Mouse (Mus musculus) midbrain, embryonic 15.5 days (tissue): Measurements from ENCODE around the gene Gm42906. TPM values are rescaled to one million over a fixed set of nuclear protein-coding genes. Genes with fewer than 3 reads are reported as not detected.

Experiments
- ATAC-seq: fragments of 200-750 bp; cut with Nextera tagmentation; replicated peaks from 2 replicates; pipeline ENCODE4 v1.8.0; 2017; ENCODE audit warnings: moderate TSS enrichment
- H3K27ac ChIP-seq: fragments of 300-500 bp; sonication (generic); 2 replicates; pipeline ENCODE4 v1.5.1; 2015; ENCODE audit warnings: mild to moderate bottlenecking, inconsistent platforms
- H3K27me3 ChIP-seq: fragments of 300-500 bp; sonication (generic); replicated peaks from 2 replicates; pipeline ENCODE4 v1.6.1; 2015; ENCODE audit warnings: inconsistent platforms
- H3K36me3 ChIP-seq: fragments of 300-500 bp; sonication (generic); replicated peaks from 2 replicates; pipeline ENCODE4 v1.6.1; 2015; ENCODE audit warnings: inconsistent platforms
- H3K4me1 ChIP-seq: fragments of 300-500 bp; sonication (generic); 2 replicates; pipeline ENCODE4 v1.6.1; 2015; ENCODE audit warnings: inconsistent platforms
- H3K4me2 ChIP-seq: fragments of 300-500 bp; sonication (generic); 2 replicates; pipeline ENCODE4 v1.6.1; 2015; ENCODE audit warnings: inconsistent platforms, mild to moderate bottlenecking, moderate library complexity
- H3K4me3 ChIP-seq: fragments of 300-500 bp; sonication (generic); 2 replicates; pipeline ENCODE4 v1.5.1; 2015; ENCODE audit warnings: mild to moderate bottlenecking, inconsistent platforms
- H3K9ac ChIP-seq: fragments of 300-500 bp; sonication (generic); 2 replicates; pipeline ENCODE4 v1.6.1; 2015; ENCODE audit warnings: mild to moderate bottlenecking, inconsistent platforms
- H3K9me3 ChIP-seq: fragments of 300-500 bp; sonication (generic); 2 replicates; pipeline ENCODE4 v1.6.1; 2016; ENCODE audit warnings: inconsistent platforms
- WGBS: fragments of 180-500 bp; shearing (Covaris S2); methylation state at CpG from one replicate; pipeline ENCODE4 v1.1.7; 2015; ENCODE audit warnings: mixed read lengths; 5-methylcytosine and 5-hydroxymethylcytosine counted together
- polyA plus RNA-seq: library from polyadenylated mRNA; unstranded; fragments of >200 nt; fragmentation: Nextera tagmentation; extraction: Ambion mirVana; gene quantifications from 2 replicates; pipeline ENCODE4 v1.2.1, GENCODE M21; 2015

Gm42906 gene
- polyA plus RNA-seq, 1 experiment from 2014 or later = not detected

- no peak overlapping the region for H3K9ac ChIP-seq
- H3K4me2 ChIP-seq = no peak overlapping the region
- H3K9me3 ChIP-seq = no peaks in the 10 kb centered on the region
- no peak overlapping the region for H3K4me3 ChIP-seq
- H3K36me3 ChIP-seq = no peaks in the 10 kb centered on the region
- WGBS = 89% methylated on average over 5 of the region's 5 CpGs
- ATAC-seq = no peak
- no peaks in the 10 kb centered on the region for H3K27me3 ChIP-seq
- H3K4me1 ChIP-seq = no peaks in the 10 kb centered on the region
- H3K27ac ChIP-seq = no peak overlapping the region
Observed at GRCm38 (mm10) chr5:151245571-151245970, 182.4 kb downstream of the Gm42906 start.

- H3K4me1 ChIP-seq = 0 out of 2 replicates have a peak, but pooled peaks cover under 1% of the 10 kb centered on the region
- no peak for ATAC-seq
Observed at GRCm38 (mm10) chr5:151238730-151239129, 189.2 kb downstream of the Gm42906 start.

GRCm38 (mm10) chr5:151236411-151236810 is 191.6 kb downstream of the Gm42906 start:
- Histone ChIP-seq H3K9me3 (no peaks in the 10 kb centered on the region), H3K4me3 (no peak overlapping the region), H3K36me3 (no peaks in the 10 kb centered on the region), H3K4me1 (peaks cover 11% of the 10 kb centered on the region; the same call in 1 of the 2 replicates), H3K27me3 (0 out of 2 replicates have a peak, but pooled peaks cover 4% of the 10 kb centered on the region), H3K27ac (no peak overlapping the region), H3K4me2 (no peak overlapping the region), H3K9ac (no peak overlapping the region)
- 72% methylated on average over 5 of the region's 5 CpGs for WGBS
- ATAC-seq = no peak

More at GRCm38 (mm10) chr5:151238730-151239129, 189.2 kb downstream of the Gm42906 start:
- WGBS = 85% methylated on average over 9 of the region's 9 CpGs
- Histone ChIP-seq H3K27ac (no peak overlapping the region), H3K9me3 (no peaks in the 10 kb centered on the region), H3K4me3 (no peak overlapping the region), H3K4me2 (no peak overlapping the region), H3K36me3 (no peaks in the 10 kb centered on the region), H3K27me3 (no peaks in the 10 kb centered on the region), H3K9ac (no peak overlapping the region)

- H3K9ac ChIP-seq = peak within 1 kb of the TSS; percentile 45
- 0 out of 2 replicates have a peak, but pooled peaks cover 4% of the 10 kb centered on the region for H3K27me3 ChIP-seq
- peak; percentile 81 for ATAC-seq
- peak within 1 kb of the TSS; percentile 48 for H3K4me3 ChIP-seq
- no peaks in the 10 kb centered on the region for H3K36me3 ChIP-seq
- peak within 1 kb of the TSS; percentile 89 for H3K4me2 ChIP-seq
- under 1% methylated on average over 49 of the region's 49 CpGs for WGBS
- H3K9me3 ChIP-seq = no peaks in the 10 kb centered on the region
- peaks cover 13% of the 10 kb centered on the region for H3K4me1 ChIP-seq
- no peak within 1 kb of the TSS for H3K27ac ChIP-seq
Observed at GRCm38 (mm10) chr5:151233400-151234031, 194.4 kb downstream of the Gm42906 start, which contains the start of gene Stard13. Stard13 (minus strand) TSS chr5:151233836.

GRCm38 (mm10) chr5:151232576-151233299 is 195.2 kb downstream of the Gm42906 start:
- H3K4me1 ChIP-seq = peaks cover 15% of the 10 kb centered on the region
- H3K9me3 ChIP-seq = no peaks in the 10 kb centered on the region
- 0 out of 2 replicates have a peak, but pooled peaks cover 4% of the 10 kb centered on the region for H3K27me3 ChIP-seq
- no peak overlapping the region for H3K9ac ChIP-seq
- WGBS = 30% methylated on average over 10 of the region's 13 CpGs
- ATAC-seq = peak; percentile 58; the same call in 1 of the 2 replicates
- peak overlapping the region; percentile 48 for H3K4me3 ChIP-seq
- peak overlapping the region; percentile 89 for H3K4me2 ChIP-seq
- H3K36me3 ChIP-seq = no peaks in the 10 kb centered on the region
- H3K27ac ChIP-seq = no peak overlapping the region

- Histone ChIP-seq H3K27me3 (0 out of 2 replicates have a peak, but pooled peaks cover 4% of the 10 kb centered on the region), H3K27ac (no peak overlapping the region), H3K4me1 (peaks cover 15% of the 10 kb centered on the region), H3K4me2 (no peak overlapping the region), H3K4me3 (no peak overlapping the region), H3K36me3 (no peaks in the 10 kb centered on the region), H3K9ac (no peak overlapping the region), H3K9me3 (no peaks in the 10 kb centered on the region)
- WGBS = 88% methylated on average over 7 of the region's 7 CpGs
- no peak for ATAC-seq
Observed at GRCm38 (mm10) chr5:151231861-151232260, 196.1 kb downstream of the Gm42906 start.

- Histone ChIP-seq H3K27ac (no peak overlapping the region), H3K9me3 (no peaks in the 10 kb centered on the region), H3K4me2 (no peak overlapping the region), H3K4me1 (peaks cover 15% of the 10 kb centered on the region), H3K9ac (no peak overlapping the region), H3K4me3 (no peak overlapping the region), H3K36me3 (no peaks in the 10 kb centered on the region), H3K27me3 (0 out of 2 replicates have a peak, but pooled peaks cover 4% of the 10 kb centered on the region)
- 74% methylated on average over 4 of the region's 4 CpGs for WGBS
- no peak for ATAC-seq
Observed at GRCm38 (mm10) chr5:151231411-151231810, 196.6 kb downstream of the Gm42906 start.

GRCm38 (mm10) chr5:151230427-151230826 is 197.5 kb downstream of the Gm42906 start:
- no peak overlapping the region for H3K9ac ChIP-seq
- H3K27ac ChIP-seq = no peak overlapping the region
- 0 out of 2 replicates have a peak, but pooled peaks cover 4% of the 10 kb centered on the region for H3K27me3 ChIP-seq
- peaks cover 15% of the 10 kb centered on the region for H3K4me1 ChIP-seq
- H3K4me2 ChIP-seq = no peak overlapping the region
- no peak for ATAC-seq
- H3K4me3 ChIP-seq = no peak overlapping the region
- no peaks in the 10 kb centered on the region for H3K9me3 ChIP-seq
- 90% methylated on average over 4 of the region's 4 CpGs for WGBS
- H3K36me3 ChIP-seq = no peaks in the 10 kb centered on the region

GRCm38 (mm10) chr5:151228367-151229005 is 199.5 kb downstream of the Gm42906 start:
- WGBS = 63% methylated on average over 13 of the region's 13 CpGs
- no peak overlapping the region for H3K4me2 ChIP-seq
- no peak overlapping the region for H3K4me3 ChIP-seq
- no peak for ATAC-seq
- no peak overlapping the region for H3K9ac ChIP-seq
- H3K27ac ChIP-seq = no peak overlapping the region
- 0 out of 2 replicates have a peak, but pooled peaks cover 4% of the 10 kb centered on the region for H3K27me3 ChIP-seq
- H3K9me3 ChIP-seq = no peaks in the 10 kb centered on the region
- H3K4me1 ChIP-seq = peaks cover 12% of the 10 kb centered on the region
- no peaks in the 10 kb centered on the region for H3K36me3 ChIP-seq

- peaks cover 5% of the 10 kb centered on the region; the same call in 1 of the 2 replicates for H3K4me1 ChIP-seq
- 64% methylated on average over 4 of the region's 4 CpGs for WGBS
- H3K4me2 ChIP-seq = no peak overlapping the region
- H3K9ac ChIP-seq = no peak overlapping the region
- H3K36me3 ChIP-seq = no peaks in the 10 kb centered on the region
- no peak overlapping the region for H3K27ac ChIP-seq
- ATAC-seq = no peak
- H3K9me3 ChIP-seq = no peaks in the 10 kb centered on the region
- H3K4me3 ChIP-seq = no peak overlapping the region
- no peaks in the 10 kb centered on the region for H3K27me3 ChIP-seq
Observed at GRCm38 (mm10) chr5:151223696-151224366, 204.1 kb downstream of the Gm42906 start.

GRCm38 (mm10) chr5:151222791-151223190 is 205.2 kb downstream of the Gm42906 start:
- H3K27ac ChIP-seq = no peak overlapping the region
- 88% methylated on average over 1 of the region's 1 CpGs for WGBS
- H3K4me3 ChIP-seq = no peak overlapping the region
- H3K4me1 ChIP-seq = 0 out of 2 replicates have a peak, but pooled peaks cover 4% of the 10 kb centered on the region
- no peak overlapping the region for H3K4me2 ChIP-seq
- H3K27me3 ChIP-seq = no peaks in the 10 kb centered on the region
- no peaks in the 10 kb centered on the region for H3K9me3 ChIP-seq
- ATAC-seq = no peak
- H3K36me3 ChIP-seq = no peaks in the 10 kb centered on the region
- no peak overlapping the region for H3K9ac ChIP-seq
